Mouse (Mus musculus) cerebellum, adult 18-20 months (tissue): ENCODE measurements at regions not wholly inside any gene's neighbourhood (a gene's known extent, or its start where the extent isn't known, plus 50 kb on each side); places are given as distances from the start of the nearest gene placed in this dataset.
A peak's percentile ranks its signal among the peaks of the same experiment; 100 is the strongest.

Experiments
- DNase-seq, 2 experiments: peaks; one replicate each; pipeline ENCODE4 v3.0.0; 2021

DNA sequence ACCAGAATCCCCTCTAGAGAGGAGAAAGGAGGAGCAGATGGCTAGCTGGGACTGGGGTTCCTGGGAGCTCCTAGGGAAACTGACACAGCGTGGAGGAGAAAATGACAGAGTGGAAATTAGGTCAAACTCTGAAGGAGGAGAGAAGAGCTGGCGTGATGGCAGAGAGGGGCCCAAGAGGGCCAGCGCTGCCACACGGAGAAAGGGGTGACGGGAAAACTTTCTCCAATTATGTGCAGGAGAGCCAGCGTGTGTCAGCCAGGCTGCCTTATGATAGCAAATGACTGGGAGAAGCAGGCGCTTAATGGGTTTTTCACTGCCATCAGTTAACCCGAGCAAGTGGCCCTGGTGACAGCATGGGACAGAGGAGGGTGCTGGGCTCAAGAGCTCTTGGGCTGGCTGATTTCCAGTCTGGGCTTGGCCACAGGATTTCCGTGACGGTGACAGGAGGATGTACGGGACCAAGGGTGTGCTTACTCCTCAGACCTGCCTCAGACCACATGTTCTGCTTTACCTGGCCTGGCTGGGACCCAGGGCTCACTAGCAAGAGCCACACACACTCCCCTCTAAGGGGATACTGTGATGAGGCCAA is 102.9 kb downstream of the Plxna1 start:
- peak; percentile 38 to 48 for DNase-seq

GRCm38 (mm10) chr6:89262958-89263357 is 99.5 kb downstream of the Plxna1 start:
- no peak for DNase-seq

GRCm38 (mm10) chr6:89265296-89265695 is 97.1 kb downstream of the Plxna1 start:
- DNase-seq, result no peak
